Mouse (Mus musculus): ENCODE data around the gene Mgat5.

GRCm38 (mm10) chr1:127290879-127291278 lies 86.1 kb downstream of the Mgat5 start:
- TF ChIP-seq CTCF (IDR thresholded peaks at IDR 0.05; ENCODE audit: borderline replicate concordance, extremely low read depth, insufficient read depth, insufficient read length) (no peak), POLR2A (IDR thresholded peaks at IDR 0.05; ENCODE audit: borderline replicate concordance, extremely low read depth, insufficient read depth, insufficient read length, poor library complexity, severe bottlenecking) (no peak)
